Mouse (Mus musculus) embryo, embryonic 10 days (tissue): ENCODE results near the gene Serpinf2.
A peak's percentile ranks its signal among the peaks of the same experiment; 100 is the strongest.

ENCODE experiments used
- DNase-seq: peaks from one replicate; pipeline ENCODE4 v3.0.0-alpha.2; 2015; ENCODE audit warnings: low spot score

Gene Serpinf2

GRCm38 (mm10) chr11:75439363-75439762 lies at the start of gene Serpinf2:
Gene Serpinf2, minus strand, starts transcription at chr11:75439591.
- DNase-seq = no peak

DNA sequence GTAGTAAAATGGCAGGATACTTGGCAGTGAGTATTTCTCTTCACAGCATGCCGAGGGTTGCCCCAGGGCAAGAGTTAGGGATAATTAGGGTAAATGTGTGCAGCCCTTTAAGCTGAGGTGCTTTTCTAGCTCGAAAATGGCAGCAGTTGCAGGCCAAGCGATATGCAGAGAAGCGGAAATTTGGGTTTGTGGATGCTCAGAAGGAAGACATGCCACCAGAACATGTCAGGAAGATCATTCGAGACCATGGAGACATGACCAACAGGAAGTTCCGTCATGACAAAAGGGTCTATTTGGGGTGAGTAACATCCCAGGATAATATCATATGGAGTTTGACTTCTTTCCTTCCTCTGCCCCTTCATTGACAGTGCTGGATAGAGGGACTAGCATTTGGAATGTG lies 48.1 kb upstream of the Serpinf2 start:
- DNase-seq = no peak

- DNase-seq = peak; percentile 99
These were observed 47.4 kb upstream of the Serpinf2 start, which contains the start of gene Prpf8 for GRCm38 (mm10) chr11:75486601-75487285. Gene Prpf8, plus strand, starts transcription at chr11:75486816.

DNA sequence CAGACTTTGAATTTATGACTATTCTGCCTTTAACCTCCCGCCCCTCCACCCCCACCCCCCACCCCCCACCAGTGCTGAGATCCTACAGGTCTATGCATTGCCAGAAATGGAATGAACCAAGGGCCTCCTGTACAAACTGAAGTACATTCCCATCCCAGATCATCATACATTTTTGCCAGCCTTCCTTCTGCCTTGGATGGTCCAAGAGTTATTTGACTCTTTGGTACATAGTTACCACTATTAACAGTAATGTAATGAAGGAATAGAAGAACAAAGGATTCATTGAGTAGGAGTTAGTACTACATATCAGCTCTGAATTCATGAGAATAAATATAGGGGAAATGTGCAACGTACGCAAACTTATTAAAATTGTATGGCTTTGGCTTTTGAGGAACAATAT lies 46.8 kb upstream of the Serpinf2 start:
- no peak for DNase-seq

- DNase-seq = no peak
These were observed 34.0 kb upstream of the Serpinf2 start for GRCm38 (mm10) chr11:75473376-75473775.

- DNase-seq = no peak
These were observed 33.2 kb upstream of the Serpinf2 start for GRCm38 (mm10) chr11:75472469-75473081.

DNA sequence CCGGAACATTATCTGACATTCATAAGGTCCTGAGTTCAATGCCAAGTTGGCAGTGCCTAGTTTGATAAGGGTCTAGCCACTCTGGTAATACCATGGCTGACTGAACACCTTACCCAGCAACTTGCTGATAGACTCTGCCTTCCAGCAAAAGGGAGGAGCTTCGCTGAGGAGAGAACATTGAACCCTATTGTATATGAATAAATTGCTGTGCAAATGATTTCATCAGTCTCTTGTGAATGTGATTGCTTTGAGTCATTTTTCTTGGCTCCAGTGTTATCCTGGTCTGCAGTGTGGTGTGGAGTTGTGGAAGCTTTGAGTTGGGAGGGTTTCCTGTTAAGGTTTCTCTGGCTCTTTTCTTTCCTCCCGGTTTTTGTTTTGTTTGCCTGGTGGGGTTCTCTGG lies 31.3 kb upstream of the Serpinf2 start:
- DNase-seq = no peak

- DNase-seq = no peak
These were observed 29.9 kb upstream of the Serpinf2 start for GRCm38 (mm10) chr11:75469261-75469660.

DNA sequence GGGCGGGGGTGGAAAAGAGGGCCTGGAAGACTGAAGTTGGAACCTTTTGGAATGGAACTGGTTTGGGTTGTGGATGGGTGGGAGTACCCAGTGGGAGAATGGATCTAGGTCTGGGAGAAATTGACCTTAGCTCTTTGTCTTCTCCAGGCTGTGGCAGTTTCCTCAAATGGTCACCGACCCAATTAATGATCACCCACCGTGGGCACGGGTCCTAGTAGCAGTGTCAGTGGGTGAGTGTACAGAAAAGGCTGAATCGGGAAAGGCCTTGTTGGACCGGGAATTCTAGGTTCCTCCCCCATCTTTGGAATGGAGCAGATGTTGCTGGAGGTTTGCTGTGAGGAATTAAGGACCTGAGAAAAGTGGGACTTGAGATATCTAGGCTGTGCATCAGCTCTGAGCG lies 29.0 kb upstream of the Serpinf2 start:
- DNase-seq = no peak

- peak; percentile 82 for DNase-seq
These were observed 28.3 kb upstream of the Serpinf2 start for GRCm38 (mm10) chr11:75467512-75468215.

GRCm38 (mm10) chr11:75466731-75467505 lies 27.5 kb upstream of the Serpinf2 start:
- DNase-seq = no peak

- no peak for DNase-seq
These were observed 25.7 kb upstream of the Serpinf2 start for GRCm38 (mm10) chr11:75465051-75465450.

- DNase-seq = no peak
These were observed 25.0 kb upstream of the Serpinf2 start for GRCm38 (mm10) chr11:75464417-75464816.

- DNase-seq = no peak
These were observed 24.2 kb upstream of the Serpinf2 start for GRCm38 (mm10) chr11:75463624-75464023.

DNA sequence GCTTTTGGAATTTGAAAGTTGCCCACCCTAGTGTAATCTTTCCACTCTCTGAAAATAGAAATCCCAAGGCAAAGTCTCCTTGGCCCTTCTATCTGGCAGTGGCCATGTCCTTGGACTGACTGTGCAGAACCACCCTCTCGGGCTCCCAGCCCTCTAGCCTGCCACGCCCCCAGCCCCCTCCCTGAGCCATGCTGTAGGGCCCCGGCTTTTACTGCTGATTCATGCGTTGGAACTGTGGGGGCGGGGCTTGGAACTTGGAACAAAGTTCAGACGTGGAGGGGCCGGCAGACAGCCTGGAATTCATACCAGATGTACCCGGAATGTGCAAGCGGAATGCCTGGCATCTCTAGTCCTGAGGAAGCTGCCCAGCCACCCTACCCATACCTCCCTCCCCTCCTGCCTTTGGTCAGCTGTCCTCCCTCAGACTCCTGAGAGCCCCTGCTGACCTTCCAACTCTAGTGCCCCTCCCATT lies 23.5 kb upstream of the Serpinf2 start:
- DNase-seq = peak; percentile 89

DNA sequence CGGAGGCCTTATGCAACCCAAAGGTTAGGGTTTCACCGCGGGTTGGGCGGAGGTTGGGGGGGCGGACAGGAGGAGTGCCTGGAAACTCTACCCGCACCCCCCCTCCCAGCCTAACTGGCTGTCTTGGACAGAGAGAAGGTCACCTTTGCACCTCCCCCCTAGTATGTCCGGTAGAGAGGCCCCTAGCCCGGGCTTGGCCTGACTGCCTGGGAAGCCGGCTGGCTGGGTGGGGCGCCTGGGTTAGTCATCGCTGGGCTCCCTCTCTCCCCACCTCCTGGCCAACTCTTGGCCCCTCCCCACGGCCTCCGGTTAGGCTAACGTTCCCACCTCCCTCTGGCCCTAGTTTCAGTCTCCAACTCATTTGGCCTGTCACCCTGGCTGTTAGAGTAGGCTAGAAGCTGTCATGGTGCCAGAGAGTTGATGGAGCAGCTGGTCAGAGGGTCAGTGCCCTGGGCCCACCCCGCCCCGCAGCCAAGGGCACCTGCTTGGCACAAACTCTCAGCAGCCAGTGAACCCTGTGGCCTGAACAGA lies 22.9 kb upstream of the Serpinf2 start:
- DNase-seq = peak; percentile 40

DNA sequence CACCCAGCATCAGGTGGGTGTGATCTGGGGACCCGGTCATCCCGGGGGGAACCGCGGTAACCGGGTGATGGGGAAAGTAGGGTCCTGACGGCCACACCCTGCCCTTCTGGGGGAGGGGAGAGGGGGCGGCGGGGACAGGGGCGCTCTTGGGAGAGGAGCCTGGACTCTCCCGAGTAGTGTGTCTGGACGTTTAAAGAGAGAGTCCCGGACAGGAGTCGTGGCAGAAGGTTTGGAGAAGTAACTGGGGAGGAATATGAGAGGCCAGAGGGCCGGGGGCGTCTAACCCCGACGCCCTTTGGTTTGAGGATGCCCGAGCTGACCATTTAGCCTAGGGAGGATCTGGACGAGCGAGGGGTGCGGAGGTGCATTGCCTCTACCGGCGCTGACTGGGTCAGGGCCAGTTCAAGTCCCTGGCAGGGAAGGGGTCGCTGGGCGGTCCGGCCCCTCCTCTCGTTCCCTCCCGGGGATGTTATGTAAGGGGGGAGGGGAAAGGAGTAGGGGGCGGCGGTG lies 22.4 kb upstream of the Serpinf2 start:
- no peak for DNase-seq

GRCm38 (mm10) chr11:75460844-75461742 lies 21.7 kb upstream of the Serpinf2 start, which contains the start of gene Tlcd2:
Gene Tlcd2, plus strand, starts transcription at chr11:75461715.
- peak; percentile 100 for DNase-seq

DNA sequence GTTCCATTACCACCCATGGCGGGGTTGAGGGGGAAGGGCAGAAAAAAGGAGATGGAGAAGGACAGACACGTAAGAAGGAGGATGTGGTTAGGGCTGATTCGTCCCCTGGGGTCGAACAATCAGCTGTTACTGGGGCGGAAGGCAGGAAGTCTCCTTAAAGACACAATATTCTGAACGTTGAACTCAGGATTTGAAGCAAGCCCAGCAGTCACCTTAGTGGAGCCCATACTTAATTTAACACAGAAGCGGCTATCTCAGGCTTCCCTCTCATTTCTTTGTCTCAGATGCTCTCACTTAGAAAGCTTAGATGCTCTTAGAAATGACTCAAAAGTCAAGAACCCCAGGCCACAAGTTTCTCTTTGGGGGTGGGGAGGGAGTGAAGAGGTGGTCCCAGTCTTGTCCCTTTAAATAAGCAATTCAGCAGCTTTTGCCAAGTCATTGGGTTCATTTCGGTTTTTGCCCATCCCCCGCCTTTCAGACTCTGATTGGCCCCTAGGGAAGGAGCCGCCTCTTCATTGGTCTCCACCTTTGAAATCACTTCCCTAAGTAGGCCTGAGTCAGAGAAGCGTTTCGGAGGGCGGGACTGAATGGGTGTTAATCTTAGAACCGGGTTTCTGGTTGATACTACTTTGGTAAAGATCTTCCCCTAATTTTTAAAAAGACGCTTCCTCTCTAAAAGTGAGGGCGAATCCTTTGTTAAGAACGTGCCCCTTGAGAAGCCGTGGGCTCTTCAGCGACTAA lies 20.9 kb upstream of the Serpinf2 start:
- DNase-seq = peak; percentile 94

GRCm38 (mm10) chr11:75459751-75460102 lies 20.3 kb upstream of the Serpinf2 start:
- no peak for DNase-seq
